Mouse (Mus musculus) CH12F3 (cell line): ENCODE data around the gene Vmn2r60.
"Not testable (repeated sequence)": the region's sequence is repeated elsewhere in the genome, so short reads cannot be mapped to it uniquely, and the experiment has no call there.

Experiments
- in situ Hi-C: fragments of 300-500 bp; cut with MboI; formaldehyde crosslinking; loops from 2 replicates; pipeline ENCODE4 v1.14.3; 2020; ENCODE audit warnings: low sequenced_read_pairs

The Vmn2r60 gene

GRCm38 (mm10) chr7:42107470-42107869, at the start of gene Vmn2r60:
TSS of gene Vmn2r60 (plus strand) at chr7:42107770.
- in situ Hi-C loops = no loop called here

GRCm38 (mm10) chr7:42058923-42059322, 48.6 kb upstream of the Vmn2r60 start, which contains the start of gene Vmn2r59:
TSS of gene Vmn2r59 (minus strand) at chr7:42059023.
- in situ Hi-C loops = no loop called here

- in situ Hi-C loops = not testable (repeated sequence)
These were observed 509 bp upstream of the Vmn2r60 start for GRCm38 (mm10) chr7:42107061-42107460.
